ENCODE assay signal across 15 mouse cellular contexts in genomic region chr6:30697464-30697863, GRCm38 (mm10). TPM values are rescaled to one million over a fixed set of nuclear protein-coding genes. Genes with fewer than 3 reads are reported as not detected.
DNase-seq lines count a peak whose midpoint lies in the region; ATAC-seq and TF ChIP-seq lines count a peak whose summit lies in the region.
"Had no signal": no experiment of that assay in that cellular context is flagged by ENCODE, and none has a peak within 500 bp of the region (broad histone marks: within the 10 kb centered on the region; RNA-seq: fewer than 3 reads in every experiment).

No protein-coding gene starts in this region.

- H3K27me3 ChIP-seq in heart, embryonic 11.5 days (ENCODE audit: control insufficient read depth, insufficient read depth, low read length), result no peaks in the 10 kb centered on the region
- H3K27me3 ChIP-seq in liver, embryonic 12.5 days (replicated peaks), result no peaks in the 10 kb centered on the region
- no peaks in the 10 kb centered on the region for H3K27me3 ChIP-seq in liver, postnatal 0 days (ENCODE audit: insufficient read depth, low read length)
- H3K27me3 ChIP-seq in embryonic facial prominence, embryonic 10.5 days (replicated peaks; ENCODE audit: low read depth, poor library complexity, severe bottlenecking), result no peaks in the 10 kb centered on the region
- no peaks in the 10 kb centered on the region for H3K27me3 ChIP-seq in limb, embryonic 12.5 days
- H3K27me3 ChIP-seq: midbrain, embryonic 15.5 days had no signal

- H3K27ac ChIP-seq in heart, embryonic 11.5 days (ENCODE audit: low read depth, low read length), result peak overlapping the region; percentile 48
- 0 out of 2 replicates have a peak overlapping the region, but pooled peaks have one; percentile 40 for H3K27ac ChIP-seq in liver, embryonic 12.5 days
- H3K27ac ChIP-seq in liver, postnatal 0 days (ENCODE audit: low read depth), result no peak overlapping the region
- peak overlapping the region; percentile 73 for H3K27ac ChIP-seq in embryonic facial prominence, embryonic 10.5 days (replicated peaks)
- H3K27ac ChIP-seq in limb, embryonic 12.5 days, result peak overlapping the region; percentile 42; the same call in 1 of the 2 replicates
- H3K27ac ChIP-seq: midbrain, embryonic 15.5 days had no signal

- peaks cover 24% of the 10 kb centered on the region for H3K4me1 ChIP-seq in heart, embryonic 11.5 days (ENCODE audit: control insufficient read depth, insufficient read depth, low read length)
- peaks cover 30% of the 10 kb centered on the region for H3K4me1 ChIP-seq in liver, embryonic 12.5 days
- H3K4me1 ChIP-seq in liver, postnatal 0 days (ENCODE audit: insufficient read depth), result peaks cover 11% of the 10 kb centered on the region
- peaks cover 44% of the 10 kb centered on the region for H3K4me1 ChIP-seq in embryonic facial prominence, embryonic 10.5 days
- peaks cover 35% of the 10 kb centered on the region for H3K4me1 ChIP-seq in limb, embryonic 12.5 days (replicated peaks)

- no peak overlapping the region for H3K4me2 ChIP-seq in heart, embryonic 11.5 days
- no peak overlapping the region for H3K4me2 ChIP-seq in liver, embryonic 12.5 days
- no peak overlapping the region for H3K4me2 ChIP-seq in liver, postnatal 0 days (ENCODE audit: low read depth, low read length)
- H3K4me2 ChIP-seq in limb, embryonic 12.5 days, result no peak overlapping the region
- H3K4me2 ChIP-seq: midbrain, embryonic 15.5 days had no signal

- H3K4me3 ChIP-seq in heart, embryonic 11.5 days (ENCODE audit: low read depth, low read length), result no peak overlapping the region
- no peak overlapping the region for H3K4me3 ChIP-seq in liver, embryonic 12.5 days
- no peak overlapping the region for H3K4me3 ChIP-seq in liver, postnatal 0 days (ENCODE audit: low read depth, low read length)
- no peak overlapping the region for H3K4me3 ChIP-seq in embryonic facial prominence, embryonic 10.5 days
- no peak overlapping the region for H3K4me3 ChIP-seq in limb, embryonic 12.5 days (replicated peaks)
- H3K4me3 ChIP-seq: midbrain, embryonic 15.5 days had no signal

- H3K36me3 ChIP-seq in heart, embryonic 11.5 days (ENCODE audit: control insufficient read depth, insufficient read depth, low read length), result no peaks in the 10 kb centered on the region
- H3K36me3 ChIP-seq in liver, embryonic 12.5 days, result no peaks in the 10 kb centered on the region
- H3K36me3 ChIP-seq in liver, postnatal 0 days (replicated peaks; ENCODE audit: insufficient read depth, low read length), result no peaks in the 10 kb centered on the region
- no peaks in the 10 kb centered on the region for H3K36me3 ChIP-seq in embryonic facial prominence, embryonic 10.5 days (replicated peaks)
- H3K36me3 ChIP-seq in limb, embryonic 12.5 days, result no peaks in the 10 kb centered on the region
- H3K36me3 ChIP-seq: midbrain, embryonic 15.5 days had no signal

- no peak for ATAC-seq in heart, embryonic 11.5 days (replicated peaks; ENCODE audit: insufficient number of reproducible peaks, low FRiP score, low TSS enrichment)
- no peak for ATAC-seq in liver, embryonic 12.5 days
- ATAC-seq in liver, postnatal 0 days, result no peak
- ATAC-seq in limb, embryonic 12.5 days (ENCODE audit: insufficient number of reproducible peaks, insufficient read depth, low FRiP score, low TSS enrichment, low read depth), result no peak
- ATAC-seq: hindbrain, embryonic 16.5 days; midbrain, embryonic 15.5 days had no signal

- no peak overlapping the region for H3K9ac ChIP-seq in heart, embryonic 11.5 days (ENCODE audit: low read depth, low read length)
- H3K9ac ChIP-seq in liver, embryonic 12.5 days, result no peak overlapping the region
- H3K9ac ChIP-seq in liver, postnatal 0 days (replicated peaks), result no peak overlapping the region
- no peak overlapping the region for H3K9ac ChIP-seq in limb, embryonic 12.5 days (replicated peaks)
- H3K9ac ChIP-seq: midbrain, embryonic 15.5 days had no signal

- no peak for DNase-seq in heart, adult 8-10 months (ENCODE audit: low spot score)
- DNase-seq in liver, postnatal 0 days, result no peak
- DNase-seq in embryonic facial prominence, embryonic 10.5 days (ENCODE audit: low spot score), result no peak
- DNase-seq in right cerebral cortex, postnatal 36 days (ENCODE audit: low spot score in 2 of 2), result no peak
- DNase-seq in spleen, postnatal 10 days (ENCODE audit: low spot score in 2 of 2), result no peak
- DNase-seq: cerebellum, postnatal 25 days had no signal

- no peak for TF ChIP-seq EP300 in liver, postnatal 0 days (IDR thresholded peaks at IDR 0.05; ENCODE audit: low read depth)

- no peaks in the 10 kb centered on the region for H3K9me3 ChIP-seq in heart, embryonic 11.5 days (replicated peaks; ENCODE audit: control insufficient read depth, low read length)
- H3K9me3 ChIP-seq in liver, embryonic 12.5 days (replicated peaks), result no peaks in the 10 kb centered on the region
- no peaks in the 10 kb centered on the region for H3K9me3 ChIP-seq in liver, postnatal 0 days (ENCODE audit: low read length)
- no peaks in the 10 kb centered on the region for H3K9me3 ChIP-seq in embryonic facial prominence, embryonic 10.5 days
- H3K9me3 ChIP-seq in limb, embryonic 12.5 days, result no peaks in the 10 kb centered on the region
- H3K9me3 ChIP-seq: midbrain, embryonic 15.5 days had no signal

- TF ChIP-seq CTCF in liver, postnatal 0 days (IDR thresholded peaks at IDR 0.05; ENCODE audit: low read depth), result no peak

- 19% methylated on average over 5 of the region's 5 CpGs for WGBS in heart, embryonic 11.5 days (ENCODE audit: insufficient replicate concordance)
- 62% methylated on average over 5 of the region's 5 CpGs for WGBS in liver, embryonic 12.5 days (ENCODE audit: insufficient replicate concordance)
- 64% methylated on average over 5 of the region's 5 CpGs for WGBS in liver, postnatal 0 days (ENCODE audit: insufficient replicate concordance)
- 64% methylated on average over 5 of the region's 5 CpGs for WGBS in embryonic facial prominence, embryonic 10.5 days
- WGBS in limb, embryonic 12.5 days, result 52% methylated on average over 5 of the region's 5 CpGs

RNA-seq across cellular contexts. Expression of gene Cep41, which starts 3.9 kb away (rescaled TPM):
- 10.9 and 11.0 TPM in 2 replicates for polyA plus RNA-seq in heart, embryonic 11.5 days (2014; fragmentation: Nextera tagmentation; extraction: Ambion mirVana)
- total RNA-seq in heart, adult 8-10 months (2022), result 1 to 10 TPM; 1.5 to 3.4 (median 2.1) TPM
- polyA plus RNA-seq in liver, embryonic 12.5 days (2016; fragmentation: Nextera tagmentation; extraction: Ambion mirVana), result 5.6 and 6.1 TPM in 2 replicates
- 2.8 TPM in 2 replicates for polyA plus RNA-seq in liver, postnatal 0 days (2015; fragmentation: Nextera tagmentation; extraction: Ambion mirVana)
- polyA plus RNA-seq in embryonic facial prominence, embryonic 10.5 days (2016; fragmentation: Nextera tagmentation; extraction: Ambion mirVana), result 17.7 and 17.9 TPM in 2 replicates
- polyA plus RNA-seq in limb, embryonic 12.5 days (2016; fragmentation: Nextera tagmentation; extraction: Ambion mirVana), result 51.1 and 53.5 TPM in 2 replicates

RNA-seq across cellular contexts. Expression of gene Mest, which starts 25.9 kb away (rescaled TPM):
- polyA plus RNA-seq in heart, embryonic 11.5 days (2014; fragmentation: Nextera tagmentation; extraction: Ambion mirVana), result 4,075 and 4,306 TPM in 2 replicates
- total RNA-seq in heart, adult 8-10 months (2022), result 1 to 10 TPM; 3.2 to 9.2 (median 7.6) TPM
- 372 and 384 TPM in 2 replicates for polyA plus RNA-seq in liver, embryonic 12.5 days (2016; fragmentation: Nextera tagmentation; extraction: Ambion mirVana)
- polyA plus RNA-seq in liver, postnatal 0 days (2015; fragmentation: Nextera tagmentation; extraction: Ambion mirVana), result 117 and 119 TPM in 2 replicates
- 1,878 and 2,201 TPM in 2 replicates for polyA plus RNA-seq in embryonic facial prominence, embryonic 10.5 days (2016; fragmentation: Nextera tagmentation; extraction: Ambion mirVana)
- 1,412 and 1,630 TPM in 2 replicates for polyA plus RNA-seq in limb, embryonic 12.5 days (2016; fragmentation: Nextera tagmentation; extraction: Ambion mirVana)

RNA-seq across cellular contexts. Expression of gene Cpa1, which starts 58.4 kb away (rescaled TPM):
- polyA plus RNA-seq in heart, embryonic 11.5 days (2014; fragmentation: Nextera tagmentation; extraction: Ambion mirVana), result 2.4 and 2.5 TPM in 2 replicates
- under 1 TPM in 2 of 4 experiments, not detected in 2; 0.19 to 0.20 TPM for total RNA-seq in heart, adult 8-10 months (2022)
- 0.54 and 0.91 TPM in 2 replicates for polyA plus RNA-seq in liver, embryonic 12.5 days (2016; fragmentation: Nextera tagmentation; extraction: Ambion mirVana)
- polyA plus RNA-seq in liver, postnatal 0 days (2015; fragmentation: Nextera tagmentation; extraction: Ambion mirVana), result 0.15 and 2.7 TPM in 2 replicates
- 0.26 and 0.34 TPM in 2 replicates for polyA plus RNA-seq in embryonic facial prominence, embryonic 10.5 days (2016; fragmentation: Nextera tagmentation; extraction: Ambion mirVana)
- 0.40 and 0.64 TPM in 2 replicates for polyA plus RNA-seq in limb, embryonic 12.5 days (2016; fragmentation: Nextera tagmentation; extraction: Ambion mirVana)
- total RNA-seq: adrenal gland, adult 18-20 months; gastrocnemius, adult 8-10 months; layer of hippocampus, adult 18-20 months; left cerebral cortex, postnatal 10 days had no signal
